Mouse (Mus musculus): ENCODE results near the gene Wwc1. TPM values are rescaled to one million over a fixed set of nuclear protein-coding genes. Genes with fewer than 3 reads are reported as not detected.

The Wwc1 gene
- total and polyA plus RNA-seq, 3 experiments: 0.89 to 8.7 (median 2.0) TPM

DNA sequence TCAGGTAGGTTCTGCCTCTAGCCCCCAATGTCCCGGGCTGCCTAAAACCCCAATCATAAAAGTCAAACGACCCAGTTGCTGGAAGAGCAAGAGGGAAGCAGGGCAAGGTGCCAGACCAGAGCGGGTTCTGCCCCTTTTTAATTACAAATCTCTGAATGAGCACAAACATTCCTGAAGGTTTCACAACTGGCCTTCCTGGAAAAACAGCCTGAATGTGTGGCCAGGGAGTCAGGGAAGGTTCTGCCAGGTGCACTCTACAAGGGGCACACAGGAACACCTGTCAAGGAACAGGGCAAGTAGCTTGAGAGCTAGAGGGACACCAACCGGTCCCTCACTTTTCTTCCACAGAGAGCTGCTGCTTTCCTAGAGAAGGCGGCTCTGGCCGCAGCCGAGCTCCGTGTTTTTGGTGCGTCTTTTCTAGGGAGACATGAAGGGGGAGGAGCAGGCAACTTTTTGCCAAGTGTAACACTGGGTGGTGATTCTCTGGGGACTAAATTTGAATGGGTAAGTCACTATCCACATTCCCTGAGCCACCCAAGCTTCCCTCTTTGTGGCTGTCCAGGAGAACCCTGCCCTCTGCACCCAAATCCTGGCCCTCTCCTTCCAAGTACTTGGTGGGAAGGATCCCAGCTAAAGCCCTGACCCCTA is 60.3 kb downstream of the Wwc1 start:
- Histone ChIP-seq H3K9ac (ENCODE audit: insufficient read depth, low read depth) (no peak overlapping the region), H3K4me2 (ENCODE audit: insufficient read depth, low read depth, poor library complexity, severe bottlenecking) (no peak overlapping the region), H3K27me3 (replicated peaks) (no peaks in the 10 kb centered on the region), H3K4me1 (ENCODE audit: control insufficient read depth in 1 of 2, insufficient read depth in 2 of 2) (peaks cover 0 to 7% of the 10 kb centered on the region in 2 experiments; a peak in 2 of 4 replicates), H3K9me3 (replicated peaks; ENCODE audit: low read length) (no peaks in the 10 kb centered on the region), H3K4me3 (replicated peaks in 1 of 3; ENCODE audit: low read depth in 2 of 3, low read length in 2 of 3, poor library complexity in 1 of 3) (no peak overlapping the region), H3K79me2 (replicated peaks; ENCODE audit: control insufficient read depth, extremely low read depth, insufficient read depth, poor library complexity, severe bottlenecking) (no peaks in the 10 kb centered on the region), H3K27ac (ENCODE audit: insufficient read depth, low read depth) (no peak overlapping the region), H3K36me3 (replicated peaks in 1 of 2; ENCODE audit: control insufficient read depth in 1 of 2, insufficient read depth in 1 of 2, low read length in 1 of 2) (no peaks in the 10 kb centered on the region)
- in situ Hi-C loops (cut with MboI; ENCODE audit: low pct_ligation_motif_present, low pct_unique_long_range_greater_than_20kb, low sequenced_read_pairs): no loop called here
- dilution Hi-C loops (cut with MboI; ENCODE audit: extremely low pct_ligation_motif_present, extremely low pct_unique_long_range_greater_than_20kb, low sequenced_read_pairs): no loop called here
- no peak for DNase-seq (ENCODE audit: extremely low read depth)
- TF ChIP-seq ZNF384 (IDR thresholded peaks at IDR 0.05; ENCODE audit: low read depth, low read length): no peak
- TF ChIP-seq POLR2A (IDR thresholded peaks at IDR 0.05; ENCODE audit: low read depth, low read length): no peak
- TF ChIP-seq SIN3A (IDR thresholded peaks at IDR 0.05; ENCODE audit: low read length): no peak
- TF ChIP-seq EP300 (IDR thresholded peaks at IDR 0.05; ENCODE audit: low read length): no peak
- TF ChIP-seq MAFK (IDR thresholded peaks at IDR 0.05; ENCODE audit: insufficient replicate concordance, low read length): no peak
- no peak for TF ChIP-seq RAD21 (IDR thresholded peaks at IDR 0.05; ENCODE audit: low read depth, low read length)
- TF ChIP-seq BHLHE40 (IDR thresholded peaks at IDR 0.05; ENCODE audit: low read depth, low read length): no peak
- TF ChIP-seq HCFC1 (IDR thresholded peaks at IDR 0.05; ENCODE audit: low read depth, low read length): no peak
- no peak for TF ChIP-seq PAX5 (IDR thresholded peaks at IDR 0.05; ENCODE audit: low read length)
- TF ChIP-seq CTCF (conservative IDR thresholded peaks at IDR 0.05 in 1 of 2, IDR thresholded peaks at IDR 0.05 in 1 of 2; ENCODE audit: low read depth in 2 of 2, low read length in 2 of 2): no peak
- TF ChIP-seq MXI1 (IDR thresholded peaks at IDR 0.05; ENCODE audit: low read depth, low read length): no peak
- no peak for TF ChIP-seq TCF12 (IDR thresholded peaks at IDR 0.05; ENCODE audit: low read depth, low read length)
- TF ChIP-seq TBP (conservative IDR thresholded peaks at IDR 0.05; ENCODE audit: low read depth, low read length): no peak

DNA sequence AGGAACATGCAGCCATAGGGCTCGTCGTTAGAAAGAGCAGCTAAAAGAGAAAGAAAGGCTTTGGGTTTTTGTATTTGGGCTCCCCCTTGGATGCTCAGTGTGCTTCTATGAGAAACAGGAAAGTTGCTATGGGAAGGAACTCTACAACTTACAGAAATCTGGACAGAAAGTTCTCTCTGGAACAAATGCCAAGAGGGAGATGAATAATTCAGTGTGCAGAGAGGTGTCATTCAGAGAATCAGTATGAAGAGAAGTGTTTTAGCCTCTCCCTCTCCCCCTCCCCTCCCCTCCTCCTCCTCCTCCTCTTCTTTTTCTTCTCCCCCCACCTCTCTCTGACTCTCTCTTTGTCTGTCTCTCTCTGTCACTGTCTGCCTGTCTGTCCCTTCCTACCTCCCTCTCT is 60.9 kb downstream of the Wwc1 start:
- no peaks in the 10 kb centered on the region for H3K36me3 ChIP-seq (replicated peaks in 1 of 2; ENCODE audit: control insufficient read depth in 1 of 2, insufficient read depth in 1 of 2, low read length in 1 of 2)
- H3K4me1 ChIP-seq (ENCODE audit: control insufficient read depth in 1 of 2, insufficient read depth in 2 of 2): peaks cover 0 to 7% of the 10 kb centered on the region in 2 experiments; a peak in 2 of 4 replicates
- dilution Hi-C loops (cut with MboI; ENCODE audit: extremely low pct_ligation_motif_present, extremely low pct_unique_long_range_greater_than_20kb, low sequenced_read_pairs): no loop called here
- no peak for TF ChIP-seq CTCF (conservative IDR thresholded peaks at IDR 0.05 in 1 of 2, IDR thresholded peaks at IDR 0.05 in 1 of 2; ENCODE audit: low read depth in 2 of 2, low read length in 2 of 2)
- TF ChIP-seq ZKSCAN1 (IDR thresholded peaks at IDR 0.05; ENCODE audit: borderline replicate concordance, low read depth, low read length): no peak
- TF ChIP-seq NELFE (IDR thresholded peaks at IDR 0.05; ENCODE audit: low read depth, low read length): no peak
- TF ChIP-seq POLR2AphosphoS2 (IDR thresholded peaks at IDR 0.05; ENCODE audit: low read depth, low read length): no peak
- no peak for TF ChIP-seq MAX (IDR thresholded peaks at IDR 0.05; ENCODE audit: low read length)
- TF ChIP-seq BHLHE40 (IDR thresholded peaks at IDR 0.05; ENCODE audit: low read depth, low read length): no peak
- TF ChIP-seq UBTF (IDR thresholded peaks at IDR 0.05; ENCODE audit: low read depth, low read length): no peak
- no peak for TF ChIP-seq ZC3H11A (IDR thresholded peaks at IDR 0.05; ENCODE audit: low read depth, low read length)
- no peaks in the 10 kb centered on the region for H3K27me3 ChIP-seq (replicated peaks)
- no peaks in the 10 kb centered on the region for H3K79me2 ChIP-seq (replicated peaks; ENCODE audit: control insufficient read depth, extremely low read depth, insufficient read depth, poor library complexity, severe bottlenecking)
- H3K9me3 ChIP-seq (replicated peaks; ENCODE audit: low read length): no peaks in the 10 kb centered on the region
- no peak for DNase-seq (ENCODE audit: extremely low read depth)
- in situ Hi-C loops (cut with MboI; ENCODE audit: low pct_ligation_motif_present, low pct_unique_long_range_greater_than_20kb, low sequenced_read_pairs): no loop called here
- no peak overlapping the region for H3K4me2 ChIP-seq (ENCODE audit: insufficient read depth, low read depth, poor library complexity, severe bottlenecking)
- H3K27ac ChIP-seq (ENCODE audit: insufficient read depth, low read depth): no peak overlapping the region
- no peak overlapping the region for H3K4me3 ChIP-seq (replicated peaks in 1 of 3; ENCODE audit: low read depth in 2 of 3, low read length in 2 of 3, poor library complexity in 1 of 3)
- H3K9ac ChIP-seq (ENCODE audit: insufficient read depth, low read depth): no peak overlapping the region
